Mouse (Mus musculus) liver, embryonic 12.5 days (tissue): ENCODE measurements around the gene Gm13057. TPM values are rescaled to one million over a fixed set of nuclear protein-coding genes. Genes with fewer than 3 reads are reported as not detected.
"Not testable (repeated sequence)": the region's sequence is repeated elsewhere in the genome, so short reads cannot be mapped to it uniquely, and the experiment has no call there.

ENCODE experiments used
- ATAC-seq: fragments of 200-750 bp; cut with Nextera tagmentation; 2 replicates; pipeline ENCODE4 v1.8.0; 2017; ENCODE audit warnings: moderate number of reproducible peaks, mild to moderate bottlenecking, moderate library complexity
- H3K27ac ChIP-seq: fragments of 300-500 bp; sonication (generic); 2 replicates; pipeline ENCODE4 v1.5.1; 2016; ENCODE audit warnings: mild to moderate bottlenecking
- H3K27me3 ChIP-seq: fragments of 300-500 bp; sonication (generic); replicated peaks from 2 replicates; pipeline ENCODE4 v1.6.1; 2016; ENCODE audit warnings: mild to moderate bottlenecking, moderate library complexity
- H3K36me3 ChIP-seq: fragments of 300-500 bp; sonication (generic); 2 replicates; pipeline ENCODE4 v1.6.1; 2016; ENCODE audit warnings: mild to moderate bottlenecking, moderate library complexity
- H3K4me1 ChIP-seq: fragments of 300-500 bp; sonication (generic); 2 replicates; pipeline ENCODE4 v1.6.1; 2016
- H3K4me2 ChIP-seq: fragments of 300-500 bp; sonication (generic); 2 replicates; pipeline ENCODE4 v1.6.1; 2016; ENCODE audit warnings: mild to moderate bottlenecking, moderate library complexity
- H3K4me3 ChIP-seq: fragments of 300-500 bp; sonication (generic); 2 replicates; pipeline ENCODE4 v1.5.1; 2016; ENCODE audit warnings: mild to moderate bottlenecking, moderate library complexity
- H3K9ac ChIP-seq: fragments of 300-500 bp; sonication (generic); 2 replicates; pipeline ENCODE4 v1.6.1; 2016; ENCODE audit warnings: mild to moderate bottlenecking, moderate library complexity
- H3K9me3 ChIP-seq: fragments of 300-500 bp; sonication (generic); replicated peaks from 2 replicates; pipeline ENCODE4 v1.6.1; 2016; ENCODE audit warnings: mild to moderate bottlenecking, moderate library complexity
- WGBS: fragments of 180-500 bp; shearing (Covaris S2); methylation state at CpG from one replicate; pipeline ENCODE4 v1.1.7; 2016; ENCODE audit not compliant: insufficient replicate concordance; 5-methylcytosine and 5-hydroxymethylcytosine counted together
- polyA plus RNA-seq: library from polyadenylated mRNA; unstranded; fragments of >200 nt; fragmentation: Nextera tagmentation; extraction: Ambion mirVana; gene quantifications from 2 replicates; pipeline ENCODE4 v1.2.1, GENCODE M21; 2016

The Gm13057 gene
- polyA plus RNA-seq = not detected in 2 replicates

DNA sequence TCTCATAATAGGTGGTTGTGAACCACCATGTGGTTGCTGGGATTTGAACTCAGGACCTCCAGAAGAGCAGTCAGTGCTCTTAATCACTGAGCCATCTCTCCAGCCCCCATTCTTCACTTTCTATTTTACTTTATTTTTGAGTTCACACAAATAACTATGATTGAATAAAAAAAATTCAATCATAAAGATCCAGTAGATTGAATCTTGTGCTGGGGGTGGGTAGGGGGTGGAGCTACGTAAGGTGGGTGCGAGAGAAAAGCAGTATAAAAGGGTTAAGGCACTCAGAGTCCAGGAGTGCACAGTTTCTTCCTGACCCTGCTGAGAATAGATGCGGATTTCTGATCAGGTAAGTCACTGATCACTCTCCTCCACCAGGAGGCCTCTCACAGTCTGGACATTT lies at the start of gene Gm13057, which contains the start of gene BC080695:
TSS of gene Gm13057 (plus strand) at position 310 of the 400 bp plus-strand sequence.
TSS of gene BC080695 (plus strand) at position 301 of the 400 bp plus-strand sequence.
- not testable (repeated sequence) for H3K4me1 ChIP-seq, H3K27me3 ChIP-seq, H3K36me3 ChIP-seq, H3K27ac ChIP-seq, ATAC-seq, H3K9ac ChIP-seq, H3K9me3 ChIP-seq, H3K4me2 ChIP-seq, H3K4me3 ChIP-seq
- no CpG with 5 or more reads among the region's 3 CpGs for WGBS

DNA sequence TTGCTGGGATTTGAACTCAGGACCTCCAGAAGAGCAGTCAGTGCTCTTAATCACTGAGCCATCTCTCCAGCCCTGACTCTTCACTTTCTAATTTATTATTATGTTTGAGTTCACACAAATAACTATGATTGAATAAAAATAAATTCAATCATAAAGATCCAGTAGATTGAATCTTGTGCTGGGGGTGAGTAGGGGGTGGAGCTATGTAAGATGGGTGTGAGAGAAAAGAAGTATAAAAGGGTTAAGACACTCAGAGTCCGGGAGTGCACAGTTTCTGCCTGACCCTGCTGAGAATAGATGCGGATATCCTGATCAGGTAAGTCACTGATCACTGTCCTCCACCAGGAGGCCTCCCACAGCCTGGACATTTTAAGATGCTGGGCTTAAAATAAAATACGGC lies 40.5 kb upstream of the Gm13057 start, which contains the start of gene Gm13043:
TSS of gene Gm13043 (plus strand) at position 301 of the 400 bp plus-strand sequence.
- Histone ChIP-seq H3K9me3 (no peaks in the 10 kb centered on the region), H3K27me3 (no peaks in the 10 kb centered on the region), H3K4me1 (no peaks in the 10 kb centered on the region), H3K9ac (no peak within 1 kb of the TSS), H3K4me2 (no peak within 1 kb of the TSS), H3K27ac (no peak within 1 kb of the TSS), H3K4me3 (no peak within 1 kb of the TSS), H3K36me3 (no peaks in the 10 kb centered on the region)
- WGBS = 57% methylated on average over 3 of the region's 3 CpGs
- no peak for ATAC-seq

DNA sequence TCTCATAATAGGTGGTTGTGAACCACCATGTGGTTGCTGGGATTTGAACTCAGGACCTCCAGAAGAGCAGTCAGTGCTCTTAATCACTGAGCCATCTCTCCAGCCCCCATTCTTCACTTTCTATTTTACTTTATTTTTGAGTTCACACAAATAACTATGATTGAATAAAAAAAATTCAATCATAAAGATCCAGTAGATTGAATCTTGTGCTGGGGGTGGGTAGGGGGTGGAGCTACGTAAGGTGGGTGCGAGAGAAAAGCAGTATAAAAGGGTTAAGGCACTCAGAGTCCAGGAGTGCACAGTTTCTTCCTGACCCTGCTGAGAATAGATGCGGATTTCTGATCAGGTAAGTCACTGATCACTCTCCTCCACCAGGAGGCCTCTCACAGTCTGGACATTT lies 15.9 kb upstream of the Gm13057 start, which contains the start of gene Gm13040:
TSS of gene Gm13040 (plus strand) at position 301 of the 400 bp plus-strand sequence.
- not testable (repeated sequence) for H3K4me1 ChIP-seq, ATAC-seq, H3K9me3 ChIP-seq, H3K27ac ChIP-seq, H3K4me3 ChIP-seq, H3K4me2 ChIP-seq, H3K27me3 ChIP-seq, H3K36me3 ChIP-seq, H3K9ac ChIP-seq
- WGBS = no CpG with 5 or more reads among the region's 3 CpGs

Other genes starting within 250 kb of the Gm13057 start
- not detected in 2 replicates for gene Lrrc38, start 202.0 kb upstream of the Gm13057 start, polyA plus RNA-seq
- gene Pramel1, start 157.3 kb upstream of the Gm13057 start, polyA plus RNA-seq = not detected in 2 replicates
- 5.3 and 6.0 TPM in 2 replicates for gene Pramef8, start 139.3 kb upstream of the Gm13057 start, polyA plus RNA-seq
- not detected in 2 replicates for gene Oog4, start 101.4 kb upstream of the Gm13057 start, polyA plus RNA-seq
- not detected in 2 replicates for gene Gm13043, start 40.4 kb upstream of the Gm13057 start, polyA plus RNA-seq
- not detected in 2 replicates for gene Gm13040, start 15.8 kb upstream of the Gm13057 start, polyA plus RNA-seq
- gene BC080695, start within 50 bp of the Gm13057 start, polyA plus RNA-seq = not detected in 2 replicates
- not detected in 2 replicates for gene Gm13083, start 63.3 kb downstream of the Gm13057 start, polyA plus RNA-seq
- gene Gm13088, start 105.5 kb downstream of the Gm13057 start, polyA plus RNA-seq = not detected in 2 replicates
- gene Gm13089, start 151.0 kb downstream of the Gm13057 start, polyA plus RNA-seq = not detected in 2 replicates
- not detected in 2 replicates for gene Gm13078, start 167.7 kb downstream of the Gm13057 start, polyA plus RNA-seq
- gene Gm13023, start 237.6 kb downstream of the Gm13057 start, polyA plus RNA-seq = not detected in 2 replicates